Mouse (Mus musculus) spleen, adult 2 months (tissue): ENCODE results near the gene Gm43552.

ENCODE experiments used
- CTCF ChIP-seq: fragments of 200-500 bp; IDR thresholded peaks from 2 replicates; pipeline ENCODE4 v1.5.1; 2011; ENCODE audit warnings: mild to moderate bottlenecking, inconsistent platforms; ENCODE audit not compliant: insufficient read depth, insufficient read length, insufficient replicate concordance; ENCODE audit errors: extremely low read depth
- POLR2A ChIP-seq: fragments of 200-500 bp; IDR thresholded peaks from 2 replicates; pipeline ENCODE4 v1.6.1; 2011; ENCODE audit warnings: low read depth, low read length, inconsistent platforms

GRCm38 (mm10) chr5:65420822-65421221 is 71.8 kb downstream of the Gm43552 start:
- TF ChIP-seq CTCF, result no peak
- no peak for TF ChIP-seq POLR2A
